Mouse (Mus musculus) heart, embryonic 14.5 days (tissue): ENCODE results near the gene Usp15. TPM values are rescaled to one million over a fixed set of nuclear protein-coding genes. Genes with fewer than 3 reads are reported as not detected.

ENCODE experiments used
- ATAC-seq: fragments of 200-750 bp; cut with Nextera tagmentation; 2 replicates; pipeline ENCODE4 v1.8.0; 2017; ENCODE audit warnings: low read depth, moderate TSS enrichment; ENCODE audit not compliant: insufficient number of reproducible peaks, insufficient read depth, low FRiP score
- H3K27ac ChIP-seq, 2 experiments: fragments of 200-500 bp in 1 of 2; fragments of 300-500 bp in 1 of 2; sonication (generic) in 1 of 2; replicated peaks in 1 of 2; 2 replicates each; pipeline ENCODE4 v1.5.1; 2012 to 2014; ENCODE audit warnings: low read depth in 2 of 2, low read length in 2 of 2, control low read depth in 1 of 2, mild to moderate bottlenecking in 1 of 2, mixed read lengths in 1 of 2; ENCODE audit not compliant: control insufficient read depth in 1 of 2, insufficient read depth in 1 of 2
- H3K27me3 ChIP-seq: fragments of 300-500 bp; sonication (generic); 2 replicates; pipeline ENCODE4 v1.6.1; 2014; ENCODE audit warnings: mild to moderate bottlenecking, low read length, control low read depth; ENCODE audit not compliant: control insufficient read depth, insufficient read depth
- H3K36me3 ChIP-seq: fragments of 300-500 bp; sonication (generic); 2 replicates; pipeline ENCODE4 v1.6.1; 2014; ENCODE audit warnings: mild to moderate bottlenecking, control low read depth, low read length, mixed read lengths; ENCODE audit not compliant: control insufficient read depth, insufficient read depth
- H3K4me1 ChIP-seq, 2 experiments: fragments of 200-500 bp in 1 of 2; fragments of 300-500 bp in 1 of 2; sonication (generic) in 1 of 2; 2 replicates each; pipeline ENCODE4 v1.6.1; 2012 to 2014; ENCODE audit warnings: low read length in 2 of 2, control low read depth in 1 of 2, mixed read lengths in 1 of 2; ENCODE audit not compliant: control insufficient read depth in 2 of 2, insufficient read depth in 2 of 2
- H3K4me2 ChIP-seq: fragments of 300-500 bp; sonication (generic); 2 replicates; pipeline ENCODE4 v1.6.1; 2014; ENCODE audit warnings: mild to moderate bottlenecking, low read length
- H3K4me3 ChIP-seq, 2 experiments: fragments of 200-500 bp in 1 of 2; fragments of 300-500 bp in 1 of 2; sonication (generic) in 1 of 2; 2 replicates each; pipeline ENCODE4 v1.5.1; 2012 to 2014; ENCODE audit warnings: low read length in 2 of 2, mild to moderate bottlenecking in 2 of 2, control low read depth in 1 of 2, low read depth in 1 of 2, moderate library complexity in 1 of 2; ENCODE audit not compliant: control insufficient read depth in 1 of 2, insufficient read depth in 1 of 2
- H3K9ac ChIP-seq: fragments of 300-500 bp; sonication (generic); 2 replicates; pipeline ENCODE4 v1.6.1; 2014; ENCODE audit warnings: mild to moderate bottlenecking, low read length
- H3K9me3 ChIP-seq: fragments of 300-500 bp; sonication (generic); 2 replicates; pipeline ENCODE4 v1.6.1; 2016; ENCODE audit warnings: low read length, control low read depth; ENCODE audit not compliant: control insufficient read depth
- WGBS: fragments of 180-500 bp; shearing (Covaris S2); extraction: QIAGEN DNeasy Blood & Tissue Kit; methylation state at CpG from one replicate; pipeline ENCODE4 v1.1.7; 2014; 5-methylcytosine and 5-hydroxymethylcytosine counted together
- polyA plus RNA-seq: library from polyadenylated mRNA; unstranded; fragments of >200 nt; fragmentation: Nextera tagmentation; extraction: Ambion mirVana; gene quantifications from 2 replicates; pipeline ENCODE4 v1.2.1, GENCODE M21; 2014

Gene Usp15
- polyA plus RNA-seq, 1 experiment from 2014 or later, result 65.9 TPM

- ATAC-seq, result no peak
- WGBS, result 88% methylated on average over 1 of the region's 1 CpGs
- Histone ChIP-seq H3K4me1 (no peaks in the 10 kb centered on the region), H3K27me3 (no peaks in the 10 kb centered on the region), H3K9ac (no peak overlapping the region), H3K4me3 (no peak overlapping the region), H3K9me3 (no peaks in the 10 kb centered on the region), H3K4me2 (no peak overlapping the region), H3K36me3 (peaks cover 33% of the 10 kb centered on the region), H3K27ac (no peak overlapping the region)
Observed at GRCm38 (mm10) chr10:123108527-123108926, 88.3 kb downstream of the Usp15 start.

- WGBS, result 97% methylated on average over 5 of the region's 5 CpGs
- Histone ChIP-seq H3K4me3 (no peak overlapping the region), H3K27ac (no peak overlapping the region), H3K36me3 (peaks cover 29% of the 10 kb centered on the region), H3K27me3 (no peaks in the 10 kb centered on the region), H3K9ac (no peak overlapping the region), H3K4me2 (no peak overlapping the region), H3K9me3 (no peaks in the 10 kb centered on the region), H3K4me1 (no peaks in the 10 kb centered on the region)
- no peak for ATAC-seq
Observed at GRCm38 (mm10) chr10:123108121-123108520, 88.7 kb downstream of the Usp15 start.

DNA sequence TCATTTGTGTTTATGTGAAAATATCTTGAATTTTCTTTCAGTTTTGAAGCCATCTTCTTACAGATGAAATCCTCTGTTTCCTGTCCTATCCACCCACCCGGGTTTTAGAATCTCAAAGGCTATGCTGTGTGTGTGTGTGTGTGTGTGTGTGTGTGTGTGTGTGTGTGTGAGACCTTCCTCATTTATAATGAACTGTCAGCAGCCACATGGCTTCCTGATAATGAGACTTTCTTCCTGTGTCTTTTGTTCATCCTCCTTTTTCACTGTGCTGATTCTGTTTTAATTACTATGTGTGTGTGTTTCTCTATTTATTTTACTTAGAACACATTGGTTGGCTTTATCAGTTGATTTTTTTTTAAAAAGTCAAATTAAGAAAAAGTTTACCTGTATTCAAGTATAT lies 95.5 kb downstream of the Usp15 start:
- H3K9ac ChIP-seq, result no peak overlapping the region
- H3K27ac ChIP-seq, result no peak overlapping the region
- WGBS, result 66% methylated on average over 1 of the region's 1 CpGs
- no peak overlapping the region for H3K4me3 ChIP-seq
- no peaks in the 10 kb centered on the region for H3K36me3 ChIP-seq
- no peak overlapping the region for H3K4me2 ChIP-seq
- H3K9me3 ChIP-seq, result no peaks in the 10 kb centered on the region
- no peaks in the 10 kb centered on the region for H3K4me1 ChIP-seq
- ATAC-seq, result no peak
- no peaks in the 10 kb centered on the region for H3K27me3 ChIP-seq

GRCm38 (mm10) chr10:123100584-123100983 lies 96.2 kb downstream of the Usp15 start:
- WGBS, result 85% methylated on average over 2 of the region's 2 CpGs
- Histone ChIP-seq H3K4me2 (no peak overlapping the region), H3K36me3 (no peaks in the 10 kb centered on the region), H3K4me3 (no peak overlapping the region), H3K4me1 (no peaks in the 10 kb centered on the region), H3K9me3 (no peaks in the 10 kb centered on the region), H3K27ac (no peak overlapping the region), H3K27me3 (no peaks in the 10 kb centered on the region), H3K9ac (no peak overlapping the region)
- no peak for ATAC-seq

GRCm38 (mm10) chr10:123094504-123094903 lies 102.3 kb downstream of the Usp15 start:
- H3K9ac ChIP-seq, result no peak overlapping the region
- H3K4me1 ChIP-seq, result no peaks in the 10 kb centered on the region
- no peaks in the 10 kb centered on the region for H3K36me3 ChIP-seq
- H3K9me3 ChIP-seq, result no peaks in the 10 kb centered on the region
- no peak overlapping the region for H3K4me3 ChIP-seq
- H3K27ac ChIP-seq, result no peak overlapping the region
- H3K4me2 ChIP-seq, result no peak overlapping the region
- 84% methylated on average over 7 of the region's 7 CpGs for WGBS
- no peak for ATAC-seq
- H3K27me3 ChIP-seq, result 0 out of 2 replicates have a peak, but pooled peaks cover 6% of the 10 kb centered on the region

DNA sequence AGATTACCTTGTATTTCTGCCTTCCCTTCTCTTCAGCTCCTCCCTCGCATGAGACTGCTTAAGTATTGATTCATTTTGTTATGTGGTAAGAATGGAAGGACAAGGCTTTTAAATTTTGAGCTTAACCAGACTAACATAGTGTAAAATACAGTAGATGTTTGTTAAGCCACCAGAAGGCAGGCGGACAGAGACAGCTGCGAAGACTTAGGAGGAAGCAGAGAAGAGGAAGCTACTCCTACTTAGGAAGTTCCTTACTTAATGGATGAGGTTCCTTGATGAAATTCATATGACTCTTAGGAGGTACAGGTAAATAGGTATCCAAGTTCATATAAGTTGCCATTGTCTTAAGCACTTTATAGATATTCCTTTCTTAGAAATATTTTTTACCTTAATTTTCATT lies 104.2 kb downstream of the Usp15 start:
- Histone ChIP-seq H3K27me3 (0 out of 2 replicates have a peak, but pooled peaks cover 6% of the 10 kb centered on the region), H3K9ac (no peak overlapping the region), H3K4me3 (no peak overlapping the region), H3K27ac (no peak overlapping the region), H3K9me3 (no peaks in the 10 kb centered on the region), H3K4me2 (no peak overlapping the region), H3K36me3 (no peaks in the 10 kb centered on the region), H3K4me1 (no peaks in the 10 kb centered on the region)
- no peak for ATAC-seq
- WGBS, result 60% methylated on average over 3 of the region's 3 CpGs

- no peak overlapping the region for H3K9ac ChIP-seq
- H3K4me1 ChIP-seq, result no peaks in the 10 kb centered on the region
- 31% methylated on average over 5 of the region's 5 CpGs for WGBS
- H3K9me3 ChIP-seq, result no peaks in the 10 kb centered on the region
- no peak overlapping the region for H3K27ac ChIP-seq
- no peak overlapping the region for H3K4me2 ChIP-seq
- no peak; the same call in 1 of the 2 replicates for ATAC-seq
- 0 out of 2 replicates have a peak, but pooled peaks cover 6% of the 10 kb centered on the region for H3K27me3 ChIP-seq
- no peak overlapping the region for H3K4me3 ChIP-seq
- H3K36me3 ChIP-seq, result no peaks in the 10 kb centered on the region
Observed at GRCm38 (mm10) chr10:123091737-123092136, 105.1 kb downstream of the Usp15 start.

- Histone ChIP-seq H3K4me1 (no peaks in the 10 kb centered on the region), H3K9ac (no peak overlapping the region), H3K27ac (no peak overlapping the region), H3K4me2 (peak overlapping the region; percentile 15; the same call in 1 of the 2 replicates), H3K9me3 (no peaks in the 10 kb centered on the region), H3K27me3 (0 out of 2 replicates have a peak, but pooled peaks cover 6% of the 10 kb centered on the region), H3K36me3 (no peaks in the 10 kb centered on the region), H3K4me3 (no peak overlapping the region)
- no peak for ATAC-seq
- 70% methylated on average over 12 of the region's 12 CpGs for WGBS
Observed at GRCm38 (mm10) chr10:123089425-123089930, 107.3 kb downstream of the Usp15 start.
